Comparison of ENCODE assay signal across 47 mouse cellular contexts in the genomic region with DNA sequence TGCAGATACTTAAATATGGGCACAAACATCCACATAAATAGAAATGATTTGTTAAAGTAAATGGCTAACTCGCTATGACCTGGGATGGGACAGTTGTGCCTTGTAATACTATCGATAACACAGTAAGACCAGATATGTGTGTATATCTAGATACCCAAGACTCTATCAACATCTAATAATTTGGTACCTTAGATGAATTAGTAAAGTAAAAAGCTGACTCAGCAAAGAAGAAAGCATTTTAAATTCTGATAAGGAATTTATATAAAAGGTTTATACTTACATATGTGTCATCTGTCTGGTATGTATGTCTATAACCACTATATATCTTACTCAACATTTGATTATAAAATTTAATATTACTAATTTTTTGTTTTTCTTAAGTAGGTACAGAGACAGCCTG. TPM values are rescaled to one million over a fixed set of nuclear protein-coding genes. Genes with fewer than 3 reads are reported as not detected.
"Had no signal": no experiment of that assay in that cellular context is flagged by ENCODE, and none has a peak within 500 bp of the region (broad histone marks: within the 10 kb centered on the region; RNA-seq: fewer than 3 reads in every experiment).

No protein-coding gene starts in this region.

- H3K9me3 ChIP-seq: limb, embryonic 10.5 days; limb, embryonic 12.5 days; limb, embryonic 13.5 days; limb, embryonic 15.5 days; liver, embryonic 12.5 days; liver, embryonic 13.5 days; liver, embryonic 15.5 days; lung, embryonic 15.5 days; megakaryocyte, embryonic 14.5 days; midbrain, embryonic 10.5 days; midbrain, embryonic 12.5 days; midbrain, embryonic 13.5 days; midbrain, embryonic 15.5 days; neural tube, embryonic 12.5 days had no signal

- H3K36me3 ChIP-seq: limb, embryonic 10.5 days; limb, embryonic 12.5 days; limb, embryonic 13.5 days; limb, embryonic 15.5 days; liver, embryonic 12.5 days; liver, embryonic 13.5 days; liver, embryonic 15.5 days; lung, embryonic 15.5 days; midbrain, embryonic 10.5 days; midbrain, embryonic 12.5 days; midbrain, embryonic 13.5 days; midbrain, embryonic 15.5 days; neural tube, embryonic 12.5 days had no signal

- ATAC-seq: liver, embryonic 12.5 days; liver, postnatal 0 days; lung, postnatal 0 days; midbrain, embryonic 13.5 days; midbrain, embryonic 15.5 days; midbrain, embryonic 16.5 days had no signal

- DNase-seq: left cerebral cortex, postnatal 4 days; liver; liver, embryonic 13.5 days; liver, postnatal 0 days; lung, adult 18-20 months; lung, adult 2 months; lung, embryonic 14.5 days; lung, postnatal 10 days; lung, postnatal 14 days; lung, postnatal 36 days; lung, postnatal 4 days; midbrain, embryonic 14.5 days had no signal

- H3K4me3 ChIP-seq: limb, embryonic 10.5 days; limb, embryonic 12.5 days; limb, embryonic 13.5 days; limb, embryonic 15.5 days; liver, embryonic 12.5 days; liver, embryonic 13.5 days; liver, embryonic 15.5 days; lung, embryonic 15.5 days; megakaryocyte, embryonic 14.5 days; midbrain, embryonic 10.5 days; midbrain, embryonic 12.5 days; midbrain, embryonic 13.5 days; midbrain, embryonic 15.5 days; myocyte; neural tube, embryonic 12.5 days had no signal

- H3K27ac ChIP-seq: limb, embryonic 10.5 days; limb, embryonic 12.5 days; limb, embryonic 13.5 days; limb, embryonic 15.5 days; liver, embryonic 12.5 days; liver, embryonic 13.5 days; liver, embryonic 14.5 days; liver, embryonic 15.5 days; lung, embryonic 15.5 days; macrophage; midbrain, embryonic 10.5 days; midbrain, embryonic 12.5 days; midbrain, embryonic 13.5 days; midbrain, embryonic 15.5 days; neural tube, embryonic 12.5 days had no signal

- H3K27me3 ChIP-seq: limb, embryonic 12.5 days; limb, embryonic 13.5 days; limb, embryonic 15.5 days; liver, embryonic 12.5 days; liver, embryonic 13.5 days; liver, embryonic 15.5 days; lung, embryonic 15.5 days; megakaryocyte, embryonic 14.5 days; midbrain, embryonic 12.5 days; midbrain, embryonic 13.5 days; midbrain, embryonic 15.5 days; neural tube, embryonic 12.5 days had no signal

- H3K4me2 ChIP-seq: limb, embryonic 12.5 days; limb, embryonic 13.5 days; limb, embryonic 15.5 days; liver, embryonic 11.5 days; liver, embryonic 12.5 days; liver, embryonic 13.5 days; liver, embryonic 15.5 days; lung, embryonic 14.5 days; lung, embryonic 15.5 days; midbrain, embryonic 11.5 days; midbrain, embryonic 12.5 days; midbrain, embryonic 13.5 days; midbrain, embryonic 15.5 days; neural tube, embryonic 12.5 days had no signal

- H3K4me1 ChIP-seq: limb, embryonic 10.5 days; limb, embryonic 12.5 days; limb, embryonic 13.5 days; limb, embryonic 15.5 days; liver, embryonic 12.5 days; liver, embryonic 13.5 days; liver, embryonic 15.5 days; lung, embryonic 15.5 days; megakaryocyte, embryonic 14.5 days; midbrain, embryonic 10.5 days; midbrain, embryonic 12.5 days; midbrain, embryonic 13.5 days; midbrain, embryonic 15.5 days; neural tube, embryonic 12.5 days had no signal

- H3K9ac ChIP-seq: limb, embryonic 12.5 days; limb, embryonic 13.5 days; limb, embryonic 15.5 days; liver, embryonic 12.5 days; liver, embryonic 13.5 days; liver, embryonic 14.5 days; liver, embryonic 15.5 days; liver, postnatal 0 days; lung, embryonic 14.5 days; lung, embryonic 15.5 days; midbrain, embryonic 12.5 days; midbrain, embryonic 13.5 days; midbrain, embryonic 15.5 days; neural tube, embryonic 12.5 days had no signal

RNA-seq across cellular contexts. Expression of gene Reg3g, which starts 15.9 kb away (rescaled TPM):
- total RNA-seq: left cerebral cortex, postnatal 10 days; left cerebral cortex, postnatal 14 days; left cerebral cortex, postnatal 25 days; left cerebral cortex, postnatal 36 days; left cerebral cortex, postnatal 4 days; liver, adult 2 months; megakaryocyte progenitor cell, adult 5-6 weeks; megakaryocyte, adult 5-6 weeks; megakaryocyte-erythroid progenitor cell, adult 5-6 weeks; midbrain, postnatal 0 days; monocyte, adult 5-6 weeks had no signal
- polyA plus RNA-seq: limb, embryonic 10.5 days; limb, embryonic 11.5 days; limb, embryonic 12.5 days; limb, embryonic 13.5 days; limb, embryonic 14.5 days; limb, embryonic 15.5 days; liver, adult 2 months; liver, embryonic 11.5 days; liver, embryonic 12.5 days; liver, embryonic 13.5 days; liver, embryonic 14.5 days; liver, embryonic 15.5 days; liver, embryonic 16.5 days; liver, postnatal 0 days; lung, embryonic 14.5 days; macrophage; midbrain, embryonic 10.5 days; midbrain, embryonic 11.5 days; midbrain, embryonic 12.5 days; midbrain, embryonic 13.5 days; midbrain, embryonic 14.5 days; midbrain, embryonic 15.5 days; midbrain, embryonic 16.5 days; myocyte; neural tube, embryonic 11.5 days; neural tube, embryonic 12.5 days had no signal

RNA-seq across cellular contexts. Expression of gene Reg1, which starts 30.3 kb away (rescaled TPM):
- total RNA-seq: left cerebral cortex, postnatal 10 days; left cerebral cortex, postnatal 14 days; left cerebral cortex, postnatal 25 days; left cerebral cortex, postnatal 36 days; left cerebral cortex, postnatal 4 days; megakaryocyte progenitor cell, adult 5-6 weeks; megakaryocyte, adult 5-6 weeks; megakaryocyte-erythroid progenitor cell, adult 5-6 weeks; midbrain, postnatal 0 days; monocyte, adult 5-6 weeks had no signal
- polyA plus RNA-seq: limb, embryonic 10.5 days; limb, embryonic 11.5 days; limb, embryonic 12.5 days; limb, embryonic 13.5 days; limb, embryonic 14.5 days; limb, embryonic 15.5 days; liver, embryonic 11.5 days; liver, embryonic 12.5 days; liver, embryonic 13.5 days; liver, embryonic 14.5 days; liver, embryonic 15.5 days; lung, adult 2 months; lung, embryonic 14.5 days; lung, embryonic 15.5 days; lung, embryonic 16.5 days; lung, postnatal 0 days; macrophage; midbrain, embryonic 10.5 days; midbrain, embryonic 11.5 days; midbrain, embryonic 12.5 days; midbrain, embryonic 13.5 days; midbrain, embryonic 14.5 days; midbrain, embryonic 15.5 days; midbrain, embryonic 16.5 days; midbrain, postnatal 0 days; myocyte; neural tube, embryonic 11.5 days; neural tube, embryonic 12.5 days had no signal

RNA-seq across cellular contexts. Expression of gene Reg2, which starts 57.4 kb away (rescaled TPM):
- total RNA-seq: left cerebral cortex, postnatal 10 days; left cerebral cortex, postnatal 14 days; left cerebral cortex, postnatal 25 days; left cerebral cortex, postnatal 36 days; left cerebral cortex, postnatal 4 days; liver, adult 2 months; megakaryocyte progenitor cell, adult 5-6 weeks; megakaryocyte, adult 5-6 weeks; megakaryocyte-erythroid progenitor cell, adult 5-6 weeks; midbrain, postnatal 0 days; monocyte, adult 5-6 weeks had no signal
- polyA plus RNA-seq: limb, embryonic 10.5 days; limb, embryonic 11.5 days; limb, embryonic 12.5 days; limb, embryonic 13.5 days; limb, embryonic 14.5 days; limb, embryonic 15.5 days; liver, adult 2 months; liver, embryonic 11.5 days; liver, embryonic 12.5 days; liver, embryonic 13.5 days; liver, embryonic 14.5 days; liver, embryonic 15.5 days; liver, embryonic 16.5 days; liver, postnatal 0 days; lung, adult 2 months; lung, embryonic 14.5 days; lung, embryonic 15.5 days; lung, embryonic 16.5 days; lung, postnatal 0 days; macrophage; midbrain, embryonic 10.5 days; midbrain, embryonic 11.5 days; midbrain, embryonic 12.5 days; midbrain, embryonic 13.5 days; midbrain, embryonic 14.5 days; midbrain, embryonic 15.5 days; midbrain, embryonic 16.5 days; midbrain, postnatal 0 days; myocyte; neural tube, embryonic 11.5 days; neural tube, embryonic 12.5 days had no signal
